Mouse (Mus musculus): ENCODE measurements around the gene Rplp2. TPM values are rescaled to one million over a fixed set of nuclear protein-coding genes. Genes with fewer than 3 reads are reported as not detected.

Gene Rplp2
- total RNA-seq, 1 experiment from 2014 or later, result 917 TPM

DNA sequence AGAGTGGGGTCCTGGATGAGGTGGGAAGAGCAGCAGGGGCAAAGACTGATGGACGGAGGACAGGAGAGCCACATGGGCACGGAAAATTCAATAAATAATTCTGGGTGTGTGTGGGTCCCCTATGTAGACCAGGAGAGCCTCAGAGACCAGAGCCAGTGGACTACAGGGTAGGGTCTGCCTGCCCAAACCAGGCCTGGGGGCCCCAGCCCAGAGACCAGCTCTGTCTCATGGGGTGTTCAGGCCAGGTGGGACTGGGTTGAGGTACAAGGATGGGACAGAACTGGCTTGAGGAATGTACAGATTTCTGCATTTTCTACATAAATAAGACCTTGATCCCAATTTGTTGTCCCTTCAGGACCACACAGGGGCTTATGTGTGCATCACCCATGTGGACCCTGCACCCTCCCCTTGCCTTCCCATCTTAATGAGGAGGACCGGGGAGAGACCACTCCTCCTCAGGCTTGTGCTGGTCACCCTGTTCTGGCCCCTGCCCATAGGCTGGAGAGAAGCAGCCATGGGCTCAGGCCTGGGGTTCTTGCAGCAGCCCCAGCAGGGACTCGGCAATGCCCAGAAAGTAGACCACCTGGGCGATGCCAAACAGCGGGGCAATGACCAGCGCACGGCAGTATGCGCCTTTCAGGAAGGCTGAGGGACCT, 16.5 kb upstream of the Rplp2 start:
- no peak for DNase-seq

DNA sequence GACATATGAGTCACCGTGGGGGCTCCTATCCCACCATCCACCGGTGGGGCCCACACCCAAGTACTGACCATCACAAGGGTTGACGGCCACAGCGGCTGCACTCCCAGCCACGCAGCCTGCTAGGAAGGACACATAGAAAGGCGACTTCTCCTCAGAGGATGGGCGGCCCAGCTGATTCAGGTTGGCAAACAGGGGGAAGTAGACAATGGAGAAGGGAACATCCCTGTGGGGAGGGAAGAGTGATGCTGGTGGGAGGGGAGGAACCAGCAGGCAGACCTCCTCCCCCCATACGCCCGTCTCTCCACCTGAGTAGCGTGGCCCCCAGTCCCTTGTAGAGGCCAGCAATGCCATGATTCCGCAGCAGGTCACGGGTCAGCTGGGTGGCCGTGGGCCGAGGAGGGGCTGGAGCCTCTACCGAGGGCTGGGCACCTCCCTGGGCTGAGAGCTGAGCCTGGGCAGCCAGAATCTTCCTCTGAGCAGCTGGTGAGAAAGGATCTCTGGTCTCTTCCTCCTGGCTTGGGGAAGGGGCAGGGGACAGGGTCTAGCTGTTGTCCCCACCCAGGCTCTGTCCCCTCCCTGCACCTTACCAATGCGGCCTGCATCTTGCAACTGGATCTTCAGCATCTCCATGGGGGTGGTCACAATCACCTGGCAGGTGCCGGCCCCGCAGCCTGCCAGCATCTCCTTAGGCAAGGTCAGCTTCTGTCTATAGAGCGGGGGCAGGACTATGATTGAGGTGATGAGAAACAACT, 15.6 kb upstream of the Rplp2 start:
- DNase-seq, result no peak

DNA sequence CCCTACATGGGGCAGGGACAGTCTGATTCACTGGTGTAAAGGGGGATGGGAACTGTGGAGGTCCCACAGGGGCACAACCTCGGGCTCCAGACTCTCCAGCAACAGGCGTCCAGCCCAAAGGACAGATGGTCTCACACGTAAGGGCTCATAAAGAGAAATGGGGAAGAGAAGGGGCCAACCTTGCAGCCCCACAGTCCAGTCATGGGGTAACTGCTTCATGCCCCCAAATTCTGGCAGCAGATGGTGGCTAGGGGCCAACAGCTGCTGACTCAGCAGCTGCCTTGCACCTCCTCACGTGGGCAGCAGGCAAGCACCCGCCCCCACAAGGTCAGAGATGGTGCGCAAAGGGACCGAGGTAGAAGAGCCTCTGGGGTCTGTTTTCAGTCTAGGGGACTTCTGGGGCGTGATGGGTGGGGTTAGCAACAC, 15.0 kb upstream of the Rplp2 start:
- peak; percentile 86 for DNase-seq

DNA sequence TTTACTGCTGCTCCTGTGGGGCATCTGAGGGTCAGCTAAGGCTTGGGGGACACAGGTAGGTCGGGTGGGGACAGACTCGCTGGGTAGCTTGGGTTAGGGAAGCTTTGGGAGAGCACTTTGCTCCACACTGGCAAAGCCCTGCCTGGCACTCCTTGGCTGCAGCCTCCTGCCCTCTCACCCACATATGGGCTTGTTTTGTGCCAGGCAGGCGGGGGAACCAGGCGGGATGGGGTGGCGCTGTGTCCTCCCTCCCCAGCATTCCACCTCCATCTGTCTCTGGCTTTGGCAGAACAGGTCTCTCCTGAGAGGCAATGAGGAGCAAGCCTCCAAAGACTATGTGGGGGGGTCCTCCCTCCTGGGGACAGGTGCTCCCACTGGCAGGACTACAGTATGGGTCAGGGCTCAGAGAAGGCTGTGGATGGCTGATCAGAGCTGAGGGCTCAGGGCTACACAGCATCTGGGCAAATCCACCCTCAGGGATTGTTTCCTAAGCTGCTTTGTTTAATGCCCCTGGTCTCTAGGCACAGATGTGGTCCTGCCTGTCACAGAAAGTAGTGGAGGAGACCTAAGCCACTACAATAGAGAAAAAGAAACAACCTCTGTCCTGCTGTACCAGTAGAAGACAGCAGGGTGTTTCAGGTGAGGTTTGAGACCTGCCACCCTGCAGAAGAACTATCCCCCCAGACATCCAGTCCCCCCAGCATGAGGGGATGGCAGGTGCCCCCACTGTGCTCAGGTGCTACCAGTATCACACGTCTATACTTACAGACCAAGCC, 14.2 kb upstream of the Rplp2 start:
- DNase-seq, result peak; percentile 78

DNA sequence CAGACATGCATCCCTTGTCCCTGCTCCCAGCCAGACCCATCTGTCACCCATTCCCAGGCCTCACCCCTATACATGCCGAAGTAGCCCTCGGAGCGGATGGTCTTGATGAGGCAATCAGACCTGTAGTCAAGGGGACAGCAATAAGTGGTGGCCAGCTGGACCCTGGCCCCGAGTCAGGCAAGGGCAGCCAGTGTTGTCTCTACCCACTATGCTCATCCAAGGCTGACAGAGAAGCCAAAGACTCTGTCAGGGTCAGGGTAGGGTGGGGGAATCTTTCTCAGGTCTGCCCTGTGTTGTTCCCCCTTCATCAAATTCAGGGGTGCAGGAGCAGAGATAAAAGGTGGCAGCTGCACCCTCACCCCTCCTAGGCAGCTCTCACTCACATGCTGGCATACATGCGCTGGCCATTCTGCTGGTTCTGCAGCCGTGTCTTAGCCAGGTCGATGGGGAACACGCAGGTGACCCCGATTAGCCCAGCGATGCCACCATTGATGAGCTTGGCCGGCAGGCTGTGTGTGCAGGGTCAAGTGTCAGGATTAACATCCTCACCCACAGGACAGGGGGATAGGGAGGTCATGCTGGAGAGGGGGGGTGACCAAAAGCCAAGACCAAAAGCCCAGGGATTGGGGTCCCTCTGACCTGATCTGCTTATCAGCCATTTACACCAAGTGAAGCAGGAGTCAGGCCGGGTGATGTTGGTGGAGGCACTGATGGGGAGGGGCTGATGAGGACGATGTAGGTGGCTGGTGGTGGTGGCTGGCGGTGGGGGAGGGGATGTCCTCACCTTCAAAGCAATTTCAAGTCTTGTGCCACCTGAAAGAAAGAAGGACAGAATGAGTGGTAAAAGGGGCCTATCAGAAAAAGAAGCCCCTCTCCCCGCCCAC, 13.4 kb upstream of the Rplp2 start:
- DNase-seq, result no peak

DNA sequence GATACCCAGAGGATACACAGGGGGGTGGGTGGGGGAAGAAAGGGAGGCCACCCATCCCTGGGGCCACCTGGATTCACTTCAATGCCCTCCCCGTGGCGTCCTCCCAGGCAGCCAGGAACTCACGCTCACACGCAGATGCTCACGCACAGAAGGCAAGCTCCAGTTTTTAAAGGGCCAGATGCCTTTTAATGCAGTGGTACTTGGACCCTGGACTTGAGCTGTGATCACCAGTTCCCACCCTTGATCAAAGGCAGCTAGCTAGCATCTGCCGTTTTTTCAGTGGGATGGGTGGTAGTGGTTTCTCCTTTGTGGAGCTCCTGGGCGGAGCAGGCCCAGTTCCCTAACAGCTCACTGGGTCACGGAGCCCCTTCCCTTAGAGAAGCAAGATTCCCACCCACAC, 12.7 kb upstream of the Rplp2 start:
- DNase-seq, result peak; percentile 55

DNA sequence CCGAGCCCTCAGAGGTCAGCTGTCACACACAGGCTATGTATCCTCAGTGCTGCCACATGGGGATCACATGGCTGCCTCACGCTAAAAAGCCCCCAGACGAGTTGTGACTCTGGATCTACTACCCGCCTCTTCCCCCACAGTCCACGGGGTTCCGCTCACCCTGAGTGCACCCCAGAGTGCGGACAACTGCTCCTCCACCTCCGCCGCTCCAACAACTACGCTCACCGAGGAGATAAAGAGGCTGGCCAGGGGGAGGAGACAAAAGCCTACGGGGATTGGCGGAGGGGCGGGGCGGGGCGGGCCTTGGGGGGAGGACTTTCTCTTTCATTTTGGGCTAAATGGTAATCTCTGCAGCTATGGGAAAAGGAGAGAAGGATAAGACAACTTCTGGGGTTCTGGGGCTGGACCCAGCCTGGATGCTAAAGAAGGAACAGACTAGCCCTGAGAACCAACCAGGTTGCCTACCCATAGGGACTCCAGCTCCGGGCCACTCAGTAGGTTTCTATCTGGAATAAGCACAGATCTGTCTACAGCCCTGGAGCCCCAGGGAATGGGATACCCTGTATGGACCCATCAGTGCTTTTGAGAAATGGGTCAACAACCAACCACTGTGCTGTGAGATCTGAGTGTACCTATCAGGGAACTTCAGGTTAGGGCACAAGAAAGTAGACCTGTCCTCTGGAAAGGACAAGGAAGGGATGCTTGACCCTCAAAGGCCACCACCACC, 11.9 kb upstream of the Rplp2 start:
- peak; percentile 72 for DNase-seq

DNA sequence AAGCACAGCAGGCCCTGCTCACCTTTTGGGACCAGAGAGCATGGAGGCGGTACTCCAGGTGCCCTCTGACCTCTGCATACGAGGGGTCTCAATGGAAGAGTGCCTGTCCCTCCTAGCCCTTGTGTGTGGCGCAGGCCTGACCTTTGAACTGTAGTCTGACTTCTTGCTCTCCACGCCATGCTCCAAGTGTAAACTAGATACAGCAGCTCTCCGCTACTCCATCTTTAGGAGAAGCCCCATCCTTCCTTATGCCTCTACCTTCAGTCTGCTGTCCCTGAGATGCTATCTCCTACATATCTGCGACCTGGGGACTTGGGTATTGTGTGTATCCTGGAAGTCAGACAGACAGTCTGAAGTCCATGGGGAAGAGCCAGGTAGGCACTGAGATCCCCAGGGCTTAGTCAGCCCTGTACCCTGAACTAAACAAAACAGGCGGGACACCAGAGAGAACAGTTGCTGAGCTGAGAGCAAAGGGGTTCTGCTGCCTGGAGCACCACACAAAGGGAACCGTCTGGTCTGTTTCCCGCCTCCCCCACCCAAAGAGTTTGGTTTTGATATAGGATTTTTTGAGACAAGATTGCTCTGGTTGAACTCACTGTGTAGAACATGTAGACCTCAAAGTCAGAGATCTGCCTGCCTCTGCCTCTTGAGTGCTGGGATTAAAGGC, 11.2 kb upstream of the Rplp2 start:
- no peak for DNase-seq

DNA sequence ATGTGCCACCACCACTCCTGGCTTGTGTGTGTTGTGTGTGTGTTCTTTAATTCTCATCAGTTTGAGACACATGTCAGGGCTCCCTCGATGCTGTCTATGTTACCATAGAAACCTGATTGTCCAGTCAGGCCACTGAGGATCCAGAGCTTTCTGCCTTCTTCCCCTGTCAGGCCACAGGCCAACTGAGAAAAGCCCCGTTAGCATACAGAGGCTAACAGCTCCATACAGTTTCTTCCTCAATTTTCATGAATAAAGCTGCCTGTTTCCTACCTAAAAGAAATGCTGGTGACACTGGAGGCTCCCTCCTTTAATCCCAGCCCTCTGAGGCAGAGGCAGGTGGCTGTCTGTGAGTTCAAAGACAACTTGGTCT, 10.7 kb upstream of the Rplp2 start:
- DNase-seq, result no peak

DNA sequence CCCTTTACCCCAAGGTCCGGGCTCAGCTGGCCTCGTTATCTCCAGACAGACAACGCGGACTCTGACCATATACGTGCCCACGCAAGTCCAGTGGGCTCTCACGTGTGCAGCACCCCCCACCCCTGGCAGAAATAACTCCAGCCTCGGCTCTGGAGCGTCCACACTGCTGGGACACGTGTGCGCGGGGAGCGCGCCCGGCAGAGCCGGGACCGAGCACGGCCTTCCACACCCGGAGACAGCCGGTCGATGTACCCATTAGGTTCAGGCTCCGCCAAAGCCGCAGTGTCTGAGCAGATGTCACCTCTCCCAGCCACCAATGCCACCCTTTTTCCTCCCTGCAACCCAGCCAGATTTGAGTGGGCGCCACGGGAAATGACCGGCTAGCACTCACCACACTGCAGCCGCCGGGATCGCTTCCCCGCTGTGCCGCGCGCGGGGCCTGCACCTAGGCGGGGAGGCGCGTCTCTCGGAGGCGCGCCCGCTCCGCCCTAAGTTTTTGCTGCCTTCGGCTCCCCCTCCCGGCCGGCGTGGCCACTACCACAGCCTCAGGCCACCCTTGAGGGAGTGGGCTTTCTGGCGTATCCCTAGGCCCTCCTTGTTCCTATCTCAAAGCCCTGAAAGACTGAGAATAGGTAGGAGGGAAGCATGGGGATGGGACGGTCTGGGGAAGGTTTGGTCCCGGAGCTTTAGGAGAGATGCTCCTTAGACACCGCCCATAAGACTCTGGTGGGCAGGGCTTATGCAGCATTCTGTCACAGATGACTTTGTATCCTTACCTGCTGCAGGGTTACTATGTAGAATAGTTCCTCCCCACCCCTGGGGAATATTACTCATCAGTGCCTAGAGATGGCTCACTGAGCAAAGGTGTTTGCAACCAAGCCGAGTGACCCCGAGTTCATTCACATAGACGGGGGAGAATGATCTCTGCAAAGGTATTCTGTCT, 9.7 kb upstream of the Rplp2 start, which contains the start of gene Slc25a22:
Slc25a22 (minus strand) TSS at position 715 of the 943 bp plus-strand sequence.
- DNase-seq, result peak; percentile 88

DNA sequence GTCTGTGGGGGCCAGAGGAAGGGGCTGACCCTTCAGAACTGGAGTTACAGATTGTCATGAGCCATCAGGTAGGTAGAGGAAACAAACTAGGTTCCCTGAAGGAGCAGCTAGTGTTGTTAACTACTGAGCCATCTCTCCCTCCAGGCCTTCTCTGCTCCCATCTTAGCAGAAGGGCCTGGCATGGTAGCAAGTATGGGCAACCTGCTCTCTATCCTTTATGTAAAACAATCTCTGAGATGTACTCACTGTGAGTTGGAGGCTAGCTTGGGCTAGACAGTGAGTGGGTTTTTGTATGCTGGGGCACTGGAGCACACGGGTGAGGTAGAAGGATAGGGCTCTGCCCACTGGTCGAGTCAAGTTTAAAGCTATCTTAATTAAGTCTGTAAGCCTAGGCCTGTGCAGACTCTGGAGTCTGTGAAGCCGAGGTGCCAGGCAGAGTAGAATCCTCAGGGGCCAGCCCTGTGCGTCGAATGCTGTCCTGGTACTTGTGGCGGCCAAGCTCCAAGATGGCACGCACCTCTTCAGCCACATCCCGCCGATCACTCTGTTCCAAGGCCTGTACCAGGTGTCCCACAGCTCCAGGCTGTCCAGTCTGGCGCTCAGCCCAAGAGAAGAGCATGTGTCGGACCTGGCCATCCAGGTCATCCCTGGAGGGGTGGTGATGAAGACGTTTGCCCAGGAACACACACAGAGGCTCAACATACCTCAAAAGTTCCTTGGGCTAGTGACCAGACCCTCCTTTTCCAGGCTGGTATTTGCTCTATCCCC, 8.8 kb upstream of the Rplp2 start:
- DNase-seq, result no peak

DNA sequence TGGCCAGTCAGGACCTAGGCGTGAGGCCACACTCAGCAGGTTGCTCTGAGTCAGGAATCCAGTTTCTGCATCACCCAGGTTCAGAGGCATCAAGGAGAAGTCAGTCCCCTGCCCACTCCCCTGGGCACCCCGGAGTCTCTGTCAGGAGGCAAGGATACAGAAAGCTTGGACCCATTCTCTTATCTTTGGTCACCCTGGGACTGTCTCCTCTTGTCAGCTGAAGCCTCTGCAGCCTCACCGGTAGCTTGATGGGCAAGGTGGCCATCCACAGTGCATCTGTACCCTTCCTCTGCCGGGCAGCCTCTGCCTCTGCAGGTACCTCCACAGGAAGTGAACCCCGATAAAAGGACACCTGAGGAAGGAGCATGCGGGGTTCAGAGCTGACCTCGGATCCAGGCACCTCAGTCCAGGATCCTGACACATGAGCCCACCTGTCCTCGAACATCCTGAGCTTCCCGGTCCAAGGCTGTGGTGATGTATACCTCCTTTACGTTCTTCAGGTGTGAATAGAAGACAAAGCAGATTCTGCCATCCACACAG, 8.0 kb upstream of the Rplp2 start:
- DNase-seq, result no peak

DNA sequence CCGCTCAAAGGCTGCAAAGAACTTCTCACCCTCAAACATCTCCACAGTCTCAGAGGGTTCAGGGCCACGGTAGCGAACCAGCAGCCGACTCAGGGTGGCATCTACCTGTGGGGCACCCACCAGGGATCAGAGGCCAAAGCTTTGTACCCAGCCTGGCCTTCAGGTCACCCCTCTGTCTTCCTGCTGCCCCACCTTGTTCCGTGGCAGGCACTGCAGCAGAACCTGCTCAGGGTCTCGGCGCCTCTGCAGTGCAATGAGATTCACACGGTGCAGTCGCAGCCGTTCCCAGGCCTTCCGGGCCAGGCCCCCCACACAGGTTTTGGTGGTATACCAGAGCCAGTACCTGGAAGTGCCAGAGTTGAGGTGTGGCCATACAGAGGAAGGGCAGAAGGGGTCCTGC, 7.4 kb upstream of the Rplp2 start:
- DNase-seq, result no peak

DNA sequence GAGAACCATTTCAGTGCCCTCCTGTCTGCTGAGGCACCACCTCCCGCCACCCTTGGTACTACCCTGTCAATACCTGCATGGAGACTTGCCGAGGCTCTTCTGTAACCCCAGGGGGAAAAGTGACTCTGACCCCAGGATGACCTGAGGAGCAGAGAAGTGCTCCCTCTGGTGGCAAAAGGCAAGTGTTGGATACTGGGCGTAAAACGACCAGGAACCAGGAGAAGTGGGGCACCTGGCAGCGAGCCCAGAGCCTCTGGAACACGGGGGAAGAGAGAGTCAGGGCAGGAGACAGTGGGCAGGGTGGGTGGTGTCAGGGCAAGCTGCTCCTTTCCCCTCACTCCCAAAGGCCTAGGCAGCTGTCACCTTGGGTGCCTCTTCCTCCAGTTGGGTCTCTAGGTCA, 6.6 kb upstream of the Rplp2 start:
- DNase-seq, result peak; percentile 69

DNA sequence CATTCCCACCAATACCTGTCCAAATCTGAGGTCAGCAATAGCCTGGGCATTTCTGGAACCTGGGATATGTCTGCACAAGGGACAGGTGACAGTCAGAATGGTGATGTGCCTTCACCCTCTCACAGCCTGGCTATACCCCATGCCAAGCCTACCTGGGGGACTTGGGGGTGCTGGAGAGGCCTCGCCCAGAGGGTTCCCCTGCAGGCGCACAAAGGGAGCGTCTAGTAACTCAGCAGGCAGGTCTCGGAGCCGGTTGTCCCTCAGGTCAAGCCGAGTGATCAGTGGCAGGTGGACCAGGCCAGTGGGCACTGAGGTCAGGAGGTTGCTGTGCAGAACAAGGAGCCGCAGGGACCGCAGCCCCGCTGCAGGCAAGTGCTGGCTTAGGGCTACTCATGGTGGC, 5.7 kb upstream of the Rplp2 start:
- DNase-seq, result no peak

DNA sequence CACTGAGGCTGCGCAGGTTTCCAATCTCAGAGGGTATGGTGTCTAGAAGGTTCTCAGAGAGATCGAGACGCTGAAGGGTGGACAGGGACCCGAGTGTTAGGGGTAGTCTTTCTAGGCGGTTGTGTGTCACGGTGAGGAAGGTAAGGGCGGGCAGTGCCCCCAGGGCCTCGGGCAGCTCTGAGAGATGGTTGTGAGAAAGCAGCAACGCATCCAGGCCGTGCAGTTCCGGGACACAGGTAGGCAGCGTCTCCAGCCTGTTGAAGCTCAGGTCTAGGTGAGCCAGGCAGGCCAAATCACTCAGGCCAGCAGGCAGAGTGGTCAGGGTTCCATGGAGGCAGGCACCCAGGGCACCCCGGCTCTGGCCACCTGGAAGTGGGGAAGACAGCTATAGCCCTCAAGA, 5.0 kb upstream of the Rplp2 start:
- no peak for DNase-seq

DNA sequence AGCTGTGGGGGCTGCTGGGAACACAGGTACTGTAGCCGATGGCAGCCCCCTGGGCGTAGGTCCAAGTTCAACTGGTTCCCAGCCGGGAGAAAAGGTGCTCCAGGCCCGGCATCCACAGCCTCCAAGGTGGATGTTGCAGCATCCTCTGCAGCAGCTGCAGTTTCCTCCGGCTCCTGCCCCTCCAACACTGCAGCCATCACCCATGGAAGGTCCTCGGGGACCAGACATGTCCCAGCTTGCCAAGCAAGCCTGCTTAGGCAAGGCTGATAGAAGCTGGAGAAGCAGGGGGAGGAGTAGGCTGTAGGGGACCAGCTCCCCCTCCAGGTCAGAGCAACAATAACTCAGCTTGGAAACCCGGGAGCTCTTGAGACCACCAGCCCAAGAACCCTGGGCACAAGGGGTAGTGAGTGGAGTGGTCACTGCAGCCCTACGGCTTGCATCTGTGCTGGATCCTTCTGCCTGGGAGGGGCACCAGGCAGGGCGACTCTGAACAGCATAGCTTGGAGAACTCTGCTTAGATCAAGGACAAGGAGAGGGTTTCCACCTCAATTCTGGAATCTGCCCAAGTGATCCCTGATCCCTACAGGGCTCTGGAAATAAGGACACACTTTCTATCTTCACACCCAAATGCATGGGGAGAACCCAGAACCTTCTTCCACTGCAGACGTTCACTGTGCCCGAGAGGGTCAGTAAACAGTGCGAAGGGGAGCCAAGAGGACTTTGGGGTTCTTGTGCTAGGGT, 3.9 kb upstream of the Rplp2 start:
- DNase-seq, result no peak

DNA sequence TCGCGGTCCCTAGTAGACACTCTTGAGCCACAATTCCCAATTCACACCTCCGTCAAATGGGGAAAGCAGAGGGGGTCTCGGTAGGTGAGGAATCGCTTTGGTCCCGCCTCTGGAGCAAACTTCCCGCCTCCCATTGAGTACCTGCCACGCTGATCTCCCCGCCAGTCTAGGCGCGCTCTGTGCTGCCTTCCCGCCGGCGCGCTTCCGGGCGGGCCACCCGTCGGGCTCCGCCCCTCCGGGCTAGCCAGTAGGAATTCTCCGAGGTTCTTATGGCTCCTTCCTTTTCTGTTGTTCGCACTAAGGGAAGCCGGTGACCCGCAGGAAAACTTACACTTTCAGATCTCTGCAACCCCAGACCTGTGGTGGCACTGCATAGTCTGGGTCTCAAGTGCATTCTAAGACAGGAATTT, 3.3 kb upstream of the Rplp2 start, which contains the start of gene Pidd1:
Pidd1 (minus strand) TSS at position 198 of the 410 bp plus-strand sequence.
- peak; percentile 71 for DNase-seq
